Mouse (Mus musculus): ENCODE data around the gene Ebf4. TPM values are rescaled to one million over a fixed set of nuclear protein-coding genes. Genes with fewer than 3 reads are reported as not detected.

The Ebf4 gene
- 2.9 and 3.6 TPM in 2 replicates for polyA plus RNA-seq (2014; fragmentation: Nextera tagmentation; extraction: Ambion mirVana)

DNA sequence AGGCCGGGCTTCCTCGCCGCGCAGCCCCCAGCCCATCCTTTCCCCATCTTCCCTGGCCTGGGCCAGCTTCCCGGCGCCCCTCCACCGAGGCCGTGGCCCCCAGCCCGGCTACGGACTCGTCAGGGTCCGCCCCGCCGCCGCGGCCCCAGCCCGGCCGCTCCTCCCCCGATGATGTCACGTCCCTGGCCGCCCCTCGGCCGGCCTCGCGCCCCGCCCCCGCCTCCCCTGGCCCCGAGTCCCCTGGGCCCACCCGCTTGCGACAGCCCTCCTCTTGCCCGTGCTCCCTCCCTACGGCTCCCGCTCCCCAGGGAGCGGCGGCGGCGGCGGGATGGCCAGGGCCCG lies at the start of gene Ebf4:
Gene Ebf4, plus strand, starts transcription at position 234 of the 342 bp plus-strand sequence.
- peak within 1 kb of the TSS; percentile 73 for H3K4me2 ChIP-seq (ENCODE audit: low read length)
- 2% methylated on average over 29 of the region's 39 CpGs for WGBS

GRCm38 (mm10) chr2:130246912-130247311 lies 48.1 kb upstream of the Ebf4 start:
- Histone ChIP-seq H3K4me3 (ENCODE audit: low read depth, low read length) (no peak overlapping the region), H3K4me2 (ENCODE audit: low read length) (no peak overlapping the region), H3K36me3 (ENCODE audit: control insufficient read depth, insufficient read depth, low read length) (no peaks in the 10 kb centered on the region), H3K9me3 (ENCODE audit: control insufficient read depth, low read length) (no peaks in the 10 kb centered on the region), H3K4me1 (replicated peaks; ENCODE audit: control insufficient read depth, insufficient read depth, low read length) (no peaks in the 10 kb centered on the region), H3K9ac (ENCODE audit: low read length) (no peak overlapping the region), H3K27ac (ENCODE audit: low read depth) (no peak overlapping the region), H3K27me3 (replicated peaks; ENCODE audit: control insufficient read depth, insufficient read depth, low read length) (no peaks in the 10 kb centered on the region)
- DNase-seq (ENCODE audit: low spot score) = peak; percentile 53
- 55% methylated on average over 9 of the region's 9 CpGs for WGBS
- no peak for ATAC-seq (replicated peaks; ENCODE audit: low FRiP score, low TSS enrichment, low read depth)

More for the DNA sequence above, at the start of gene Ebf4:
- H3K4me3 ChIP-seq (ENCODE audit: low read depth, low read length) = peak within 1 kb of the TSS; percentile 68
- no peaks in the 10 kb centered on the region for H3K9me3 ChIP-seq (ENCODE audit: control insufficient read depth, low read length)
- ATAC-seq (replicated peaks; ENCODE audit: low FRiP score, low TSS enrichment, low read depth) (peak; percentile 88), DNase-seq (ENCODE audit: low spot score) (peak; percentile 90)
- 0 out of 2 replicates have a peak, but pooled peaks cover 7% of the 10 kb centered on the region for H3K27me3 ChIP-seq (replicated peaks; ENCODE audit: control insufficient read depth, insufficient read depth, low read length)
- peaks cover 16% of the 10 kb centered on the region; the same call in 1 of the 2 replicates for H3K36me3 ChIP-seq (ENCODE audit: control insufficient read depth, insufficient read depth, low read length)
- peak within 1 kb of the TSS; percentile 70 for H3K27ac ChIP-seq (ENCODE audit: low read depth)
- peak within 1 kb of the TSS; percentile 72 for H3K9ac ChIP-seq (ENCODE audit: low read length)
- H3K4me1 ChIP-seq (replicated peaks; ENCODE audit: control insufficient read depth, insufficient read depth, low read length) = peaks cover 24% of the 10 kb centered on the region

DNA sequence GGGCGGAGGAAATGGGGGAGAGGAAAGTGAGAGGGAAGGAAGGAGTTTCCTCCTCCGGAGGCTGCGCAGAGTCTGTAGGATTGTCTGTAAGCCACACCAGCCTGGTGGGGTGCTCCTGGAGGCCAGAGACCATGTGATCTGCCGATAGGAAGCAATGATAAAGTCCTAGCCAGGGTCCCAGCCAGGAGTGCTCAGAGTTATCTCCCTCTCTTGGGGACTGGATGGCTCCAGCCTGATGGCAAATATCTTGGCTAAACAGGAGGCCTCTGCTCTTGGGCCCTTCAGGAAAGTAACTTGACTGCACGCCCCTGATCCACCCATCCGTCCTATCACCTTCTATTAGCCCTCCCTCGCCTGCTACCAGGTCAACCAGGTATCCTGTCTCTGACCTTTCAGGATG lies 46.7 kb upstream of the Ebf4 start:
- no peaks in the 10 kb centered on the region for H3K36me3 ChIP-seq (ENCODE audit: control insufficient read depth, insufficient read depth, low read length)
- no peak overlapping the region for H3K27ac ChIP-seq (ENCODE audit: low read depth)
- no peak for ATAC-seq (replicated peaks; ENCODE audit: low FRiP score, low TSS enrichment, low read depth)
- no peak overlapping the region for H3K4me2 ChIP-seq (ENCODE audit: low read length)
- DNase-seq (ENCODE audit: low spot score) = no peak
- no peak overlapping the region for H3K4me3 ChIP-seq (ENCODE audit: low read depth, low read length)
- H3K4me1 ChIP-seq (replicated peaks; ENCODE audit: control insufficient read depth, insufficient read depth, low read length) = no peaks in the 10 kb centered on the region
- no peak overlapping the region for H3K9ac ChIP-seq (ENCODE audit: low read length)
- H3K27me3 ChIP-seq (replicated peaks; ENCODE audit: control insufficient read depth, insufficient read depth, low read length) = no peaks in the 10 kb centered on the region
- WGBS = 75% methylated on average over 7 of the region's 7 CpGs
- H3K9me3 ChIP-seq (ENCODE audit: control insufficient read depth, low read length) = no peaks in the 10 kb centered on the region

DNA sequence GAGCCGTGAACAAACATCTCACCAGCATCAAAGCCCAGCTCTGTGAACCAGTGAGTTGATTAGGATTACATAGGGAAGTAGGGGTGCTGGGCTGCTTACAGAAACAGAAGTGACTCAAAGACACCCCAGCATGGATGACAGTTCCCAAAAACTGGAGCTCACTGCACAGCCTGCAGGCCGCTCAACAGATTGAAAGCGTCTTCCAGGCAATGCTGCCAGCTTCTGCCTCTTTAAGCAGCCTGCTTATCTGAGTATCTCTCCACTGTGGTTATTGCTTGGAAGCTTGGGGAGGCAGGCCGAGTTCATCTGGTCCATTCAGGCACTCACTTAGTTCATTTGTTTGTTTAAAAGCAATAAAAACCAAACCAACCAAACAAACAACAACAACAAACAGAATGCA lies 38.2 kb upstream of the Ebf4 start:
- H3K4me1 ChIP-seq (replicated peaks; ENCODE audit: control insufficient read depth, insufficient read depth, low read length) = no peaks in the 10 kb centered on the region
- no peaks in the 10 kb centered on the region for H3K9me3 ChIP-seq (ENCODE audit: control insufficient read depth, low read length)
- H3K27ac ChIP-seq (ENCODE audit: low read depth) = no peak overlapping the region
- no peak overlapping the region for H3K4me3 ChIP-seq (ENCODE audit: low read depth, low read length)
- H3K27me3 ChIP-seq (replicated peaks; ENCODE audit: control insufficient read depth, insufficient read depth, low read length) = no peaks in the 10 kb centered on the region
- ATAC-seq (replicated peaks; ENCODE audit: low FRiP score, low TSS enrichment, low read depth) (no peak), DNase-seq (ENCODE audit: low spot score) (no peak)
- no peaks in the 10 kb centered on the region for H3K36me3 ChIP-seq (ENCODE audit: control insufficient read depth, insufficient read depth, low read length)
- WGBS = 68% methylated on average over 4 of the region's 4 CpGs
- no peak overlapping the region for H3K9ac ChIP-seq (ENCODE audit: low read length)
- no peak overlapping the region for H3K4me2 ChIP-seq (ENCODE audit: low read length)

- Histone ChIP-seq H3K9ac (ENCODE audit: low read length) (no peak overlapping the region), H3K4me1 (replicated peaks; ENCODE audit: control insufficient read depth, insufficient read depth, low read length) (no peaks in the 10 kb centered on the region), H3K27ac (ENCODE audit: low read depth) (no peak overlapping the region), H3K36me3 (ENCODE audit: control insufficient read depth, insufficient read depth, low read length) (no peaks in the 10 kb centered on the region), H3K9me3 (ENCODE audit: control insufficient read depth, low read length) (no peaks in the 10 kb centered on the region), H3K4me3 (ENCODE audit: low read depth, low read length) (no peak overlapping the region), H3K4me2 (ENCODE audit: low read length) (no peak overlapping the region), H3K27me3 (replicated peaks; ENCODE audit: control insufficient read depth, insufficient read depth, low read length) (no peaks in the 10 kb centered on the region)
- ATAC-seq (replicated peaks; ENCODE audit: low FRiP score, low TSS enrichment, low read depth) (no peak), DNase-seq (ENCODE audit: low spot score) (no peak)
- 76% methylated on average over 4 of the region's 4 CpGs for WGBS
Measured at GRCm38 (mm10) chr2:130260822-130261221, 34.1 kb upstream of the Ebf4 start.

- H3K4me3 ChIP-seq (ENCODE audit: low read depth, low read length) = no peak overlapping the region
- H3K4me2 ChIP-seq (ENCODE audit: low read length) = no peak overlapping the region
- ATAC-seq (replicated peaks; ENCODE audit: low FRiP score, low TSS enrichment, low read depth) = no peak
- H3K4me1 ChIP-seq (replicated peaks; ENCODE audit: control insufficient read depth, insufficient read depth, low read length) = no peaks in the 10 kb centered on the region
- H3K36me3 ChIP-seq (ENCODE audit: control insufficient read depth, insufficient read depth, low read length) = no peaks in the 10 kb centered on the region
- no peak overlapping the region for H3K27ac ChIP-seq (ENCODE audit: low read depth)
- no peaks in the 10 kb centered on the region for H3K27me3 ChIP-seq (replicated peaks; ENCODE audit: control insufficient read depth, insufficient read depth, low read length)
- DNase-seq (ENCODE audit: low spot score) = no peak
- WGBS = 78% methylated on average over 2 of the region's 2 CpGs
- no peaks in the 10 kb centered on the region for H3K9me3 ChIP-seq (ENCODE audit: control insufficient read depth, low read length)
- no peak overlapping the region for H3K9ac ChIP-seq (ENCODE audit: low read length)
Measured at GRCm38 (mm10) chr2:130261914-130262313, 33.1 kb upstream of the Ebf4 start.

GRCm38 (mm10) chr2:130262398-130262797 lies 32.6 kb upstream of the Ebf4 start:
- ATAC-seq (replicated peaks; ENCODE audit: low FRiP score, low TSS enrichment, low read depth) = no peak
- H3K27me3 ChIP-seq (replicated peaks; ENCODE audit: control insufficient read depth, insufficient read depth, low read length) = no peaks in the 10 kb centered on the region

GRCm38 (mm10) chr2:130265520-130265919 lies 29.4 kb upstream of the Ebf4 start:
- 70% methylated on average over 1 of the region's 1 CpGs for WGBS
- no peak overlapping the region for H3K4me2 ChIP-seq (ENCODE audit: low read length)

More at GRCm38 (mm10) chr2:130262398-130262797, 32.6 kb upstream of the Ebf4 start:
- no peak for DNase-seq (ENCODE audit: low spot score)
- Histone ChIP-seq H3K4me2 (ENCODE audit: low read length) (no peak overlapping the region), H3K4me3 (ENCODE audit: low read depth, low read length) (no peak overlapping the region), H3K9me3 (ENCODE audit: control insufficient read depth, low read length) (no peaks in the 10 kb centered on the region), H3K4me1 (replicated peaks; ENCODE audit: control insufficient read depth, insufficient read depth, low read length) (no peaks in the 10 kb centered on the region), H3K36me3 (ENCODE audit: control insufficient read depth, insufficient read depth, low read length) (no peaks in the 10 kb centered on the region), H3K9ac (ENCODE audit: low read length) (no peak overlapping the region), H3K27ac (ENCODE audit: low read depth) (no peak overlapping the region)
- WGBS = 53% methylated on average over 2 of the region's 2 CpGs

GRCm38 (mm10) chr2:130268074-130268473 lies 26.9 kb upstream of the Ebf4 start:
- WGBS = 64% methylated on average over 7 of the region's 7 CpGs
- DNase-seq (ENCODE audit: low spot score) = no peak

More at GRCm38 (mm10) chr2:130265520-130265919, 29.4 kb upstream of the Ebf4 start:
- ATAC-seq (replicated peaks; ENCODE audit: low FRiP score, low TSS enrichment, low read depth) (no peak), DNase-seq (ENCODE audit: low spot score) (no peak)
- H3K9me3 ChIP-seq (ENCODE audit: control insufficient read depth, low read length) = no peaks in the 10 kb centered on the region
- H3K9ac ChIP-seq (ENCODE audit: low read length) = no peak overlapping the region
- H3K36me3 ChIP-seq (ENCODE audit: control insufficient read depth, insufficient read depth, low read length) = no peaks in the 10 kb centered on the region
- H3K27ac ChIP-seq (ENCODE audit: low read depth) = no peak overlapping the region
- no peaks in the 10 kb centered on the region for H3K4me1 ChIP-seq (replicated peaks; ENCODE audit: control insufficient read depth, insufficient read depth, low read length)
- H3K4me3 ChIP-seq (ENCODE audit: low read depth, low read length) = no peak overlapping the region
- no peaks in the 10 kb centered on the region for H3K27me3 ChIP-seq (replicated peaks; ENCODE audit: control insufficient read depth, insufficient read depth, low read length)

More at GRCm38 (mm10) chr2:130268074-130268473, 26.9 kb upstream of the Ebf4 start:
- H3K4me1 ChIP-seq (replicated peaks; ENCODE audit: control insufficient read depth, insufficient read depth, low read length) = no peaks in the 10 kb centered on the region
- H3K4me3 ChIP-seq (ENCODE audit: low read depth, low read length) = no peak overlapping the region
- ATAC-seq (replicated peaks; ENCODE audit: low FRiP score, low TSS enrichment, low read depth) = no peak
- H3K4me2 ChIP-seq (ENCODE audit: low read length) = no peak overlapping the region
- no peaks in the 10 kb centered on the region for H3K9me3 ChIP-seq (ENCODE audit: control insufficient read depth, low read length)
- no peak overlapping the region for H3K9ac ChIP-seq (ENCODE audit: low read length)
- no peak overlapping the region for H3K27ac ChIP-seq (ENCODE audit: low read depth)
- H3K27me3 ChIP-seq (replicated peaks; ENCODE audit: control insufficient read depth, insufficient read depth, low read length) = no peaks in the 10 kb centered on the region
- H3K36me3 ChIP-seq (ENCODE audit: control insufficient read depth, insufficient read depth, low read length) = no peaks in the 10 kb centered on the region

All from intestine, embryonic 14.5 days (tissue).